Comparison of ENCODE assay signal across 28 mouse cellular contexts in genomic region chr3:95287541-95287940, GRCm38 (mm10). TPM values are rescaled to one million over a fixed set of nuclear protein-coding genes. Genes with fewer than 3 reads are reported as not detected.
A peak's percentile ranks its signal among the peaks of the same experiment; 100 is the strongest.
DNase-seq lines count a peak whose midpoint lies in the region; ATAC-seq lines count a peak whose summit lies in the region.
"Had no signal": no experiment of that assay in that cellular context is flagged by ENCODE, and none has a peak within 500 bp of the region (broad histone marks: within the 10 kb centered on the region; RNA-seq: fewer than 3 reads in every experiment).

No protein-coding gene starts in this region.

- ATAC-seq in megakaryocyte, adult 5-6 weeks (ENCODE audit: poor library complexity, severe bottlenecking) = no peak
- ATAC-seq: activated CD4-positive, CD25-positive, alpha-beta regulatory T cell, adult 4 months; CD4-positive, CD25-positive, alpha-beta regulatory T cell, adult 4 months; forebrain, embryonic 13.5 days; forebrain, embryonic 16.5 days had no signal

- peaks cover 73% of the 10 kb centered on the region for H3K79me2 ChIP-seq in macrophage (ENCODE audit: inconsistent target)

- H3K27me3 ChIP-seq in megakaryocyte, embryonic 14.5 days (replicated peaks) = no peaks in the 10 kb centered on the region
- H3K27me3 ChIP-seq: forebrain, embryonic 13.5 days; heart, embryonic 13.5 days; hindbrain, embryonic 12.5 days had no signal

- H3K4me1 ChIP-seq in megakaryocyte, embryonic 14.5 days = peaks cover 85% of the 10 kb centered on the region

- H3K27ac ChIP-seq in macrophage = peak overlapping the region; percentile 96
- H3K27ac ChIP-seq: forebrain, embryonic 10.5 days; forebrain, embryonic 13.5 days; heart, embryonic 10.5 days; heart, embryonic 13.5 days; hindbrain, embryonic 12.5 days had no signal

- no peaks in the 10 kb centered on the region for H3K9me3 ChIP-seq in megakaryocyte, embryonic 14.5 days
- H3K9me3 ChIP-seq: forebrain, embryonic 10.5 days; forebrain, embryonic 13.5 days; heart, embryonic 10.5 days; heart, embryonic 13.5 days; hindbrain, embryonic 12.5 days had no signal

- H3K4me3 ChIP-seq in megakaryocyte, embryonic 14.5 days (replicated peaks) = peak overlapping the region; percentile 19
- H3K4me3 ChIP-seq in macrophage (ENCODE audit: inconsistent target) = no peak overlapping the region
- H3K4me3 ChIP-seq: forebrain, embryonic 10.5 days; forebrain, embryonic 13.5 days; heart, adult 2 months; heart, embryonic 10.5 days; heart, embryonic 13.5 days; hindbrain, embryonic 12.5 days had no signal

- peak; percentile 49 for DNase-seq in kidney, postnatal 10 days
- DNase-seq in kidney, adult 9 months = no peak
- DNase-seq in kidney, postnatal 36 days = peak; percentile 45 to 55
- DNase-seq in kidney, adult 11 months = no peak
- DNase-seq in testis, postnatal 14 days (ENCODE audit: low spot score) = no peak
- DNase-seq: adrenal gland, adult 8-10 months; adrenal gland, postnatal 25 days; cerebellum, adult 18-20 months; cerebellum, adult 9-10 months; cerebellum, postnatal 14 days; gastrocnemius, postnatal 10 days; gastrocnemius, postnatal 36 days; heart, adult 2 months; heart, postnatal 14 days; heart, postnatal 4 days had no signal

- WGBS in macrophage (ENCODE audit: missing documents) = 100% methylated on average over 1 of the region's 3 CpGs

- peaks cover 88% of the 10 kb centered on the region for H3K36me3 ChIP-seq in megakaryocyte, embryonic 14.5 days (replicated peaks; ENCODE audit: low read length)
- peaks cover 34% of the 10 kb centered on the region for H3K36me3 ChIP-seq in macrophage (ENCODE audit: inconsistent target)

RNA-seq across cellular contexts. Expression of gene Prune1, which starts 5.7 kb away (rescaled TPM):
- polyA plus RNA-seq in megakaryocyte, embryonic 14.5 days (2012; ENCODE audit: insufficient read depth, low replicate concordance) = 5.2 and 6.0 TPM in 2 replicates
- 12.4 and 14.5 TPM in 2 replicates for total RNA-seq in megakaryocyte, adult 5-6 weeks (2015)
- total RNA-seq in megakaryocyte, adult 5-6 weeks (2017) = 7.8 and 10.2 TPM in 2 replicates
- total RNA-seq in macrophage (2018; cell fraction: chromatin; rRNA removed) = 10 to 100 TPM in 13 of 26 experiments, 1 to 10 TPM in 13; 2.4 to 36.5 (median 11.0) TPM
- total RNA-seq in macrophage (2018; cell fraction: cytosol; rRNA removed) = 10 to 100 TPM in 21 of 26 experiments, 1 to 10 TPM in 5; 8.0 to 27.4 (median 13.0) TPM
- 10 to 100 TPM in 16 of 26 experiments, 1 to 10 TPM in 10; 4.2 to 29.9 (median 11.3) TPM for total RNA-seq in macrophage (2018; cell fraction: nucleus; rRNA removed)
- 16.7 to 27.9 TPM (median 19.2 TPM) in 3 replicates for polyA plus RNA-seq in macrophage (2018)

RNA-seq across cellular contexts. Expression of gene Mindy1, which starts 6.4 kb away (rescaled TPM):
- polyA plus RNA-seq in megakaryocyte, embryonic 14.5 days (2012; ENCODE audit: insufficient read depth, low replicate concordance) = 517 and 1,363 TPM in 2 replicates
- total RNA-seq in megakaryocyte, adult 5-6 weeks (2015) = 49.5 and 55.2 TPM in 2 replicates
- total RNA-seq in megakaryocyte, adult 5-6 weeks (2017) = 44.0 and 54.1 TPM in 2 replicates
- 100 to 1,000 TPM in 11 of 26 experiments, 10 to 100 TPM in 15; 23.9 to 384 (median 82.5) TPM for total RNA-seq in macrophage (2018; cell fraction: chromatin; rRNA removed)
- 100 to 1,000 TPM in 10 of 26 experiments, 10 to 100 TPM in 16; 32.1 to 137 (median 68.6) TPM for total RNA-seq in macrophage (2018; cell fraction: cytosol; rRNA removed)
- total RNA-seq in macrophage (2018; cell fraction: nucleus; rRNA removed) = 100 to 1,000 TPM in 5 of 26 experiments, 10 to 100 TPM in 21; 27.8 to 201 (median 64.5) TPM
- 99.7 to 130 TPM (median 126 TPM) in 3 replicates for polyA plus RNA-seq in macrophage (2018)

RNA-seq across cellular contexts. Expression of gene Anxa9, which starts 19.4 kb away (rescaled TPM):
- 0.66 TPM in 1 of 2 replicates, not detected in the other for polyA plus RNA-seq in megakaryocyte, embryonic 14.5 days (2012; ENCODE audit: insufficient read depth, low replicate concordance)
- total RNA-seq in megakaryocyte, adult 5-6 weeks (2015) = 3.0 and 3.8 TPM in 2 replicates
- total RNA-seq in megakaryocyte, adult 5-6 weeks (2017) = 1.9 and 2.4 TPM in 2 replicates
- total RNA-seq in macrophage (2018; cell fraction: chromatin; rRNA removed) = 10 to 100 TPM in 25 of 26 experiments, 1 to 10 TPM in 1; 7.9 to 57.8 (median 37.8) TPM
- total RNA-seq in macrophage (2018; cell fraction: cytosol; rRNA removed) = 1 to 10 TPM; 2.9 to 6.7 (median 4.4) TPM
- total RNA-seq in macrophage (2018; cell fraction: nucleus; rRNA removed) = 10 to 100 TPM in 23 of 26 experiments, 1 to 10 TPM in 3; 6.4 to 43.8 (median 23.7) TPM
- 4.7 to 5.1 TPM (median 4.8 TPM) in 3 replicates for polyA plus RNA-seq in macrophage (2018)

RNA-seq across cellular contexts. Expression of gene Cers2, which starts 27.1 kb away (rescaled TPM):
- polyA plus RNA-seq in megakaryocyte, embryonic 14.5 days (2012; ENCODE audit: insufficient read depth, low replicate concordance) = 36.9 and 124 TPM in 2 replicates
- total RNA-seq in megakaryocyte, adult 5-6 weeks (2015) = 184 and 191 TPM in 2 replicates
- 86.0 and 107 TPM in 2 replicates for total RNA-seq in megakaryocyte, adult 5-6 weeks (2017)
- 100 to 1,000 TPM; 122 to 397 (median 242) TPM for total RNA-seq in macrophage (2018; cell fraction: chromatin; rRNA removed)
- total RNA-seq in macrophage (2018; cell fraction: cytosol; rRNA removed) = 100 to 1,000 TPM; 159 to 231 (median 184) TPM
- 100 to 1,000 TPM; 133 to 373 (median 198) TPM for total RNA-seq in macrophage (2018; cell fraction: nucleus; rRNA removed)
- 216 to 338 TPM (median 252 TPM) in 3 replicates for polyA plus RNA-seq in macrophage (2018)

RNA-seq across cellular contexts. Expression of gene Bnipl, which starts 36.5 kb away (rescaled TPM):
- polyA plus RNA-seq in megakaryocyte, embryonic 14.5 days (2012; ENCODE audit: insufficient read depth, low replicate concordance) = 0.30 TPM in 1 of 2 replicates, not detected in the other
- not detected in 2 replicates for total RNA-seq in megakaryocyte, adult 5-6 weeks (2015)
- total RNA-seq in megakaryocyte, adult 5-6 weeks (2017) = not detected in 2 replicates
- total RNA-seq in macrophage (2018; cell fraction: chromatin; rRNA removed) = 1 to 10 TPM in 9 of 26 experiments, under 1 TPM in 5, not detected in 12; 0.39 to 4.7 (median 1.5) TPM
- total RNA-seq in macrophage (2018; cell fraction: cytosol; rRNA removed) = under 1 TPM in 1 of 26 experiments, not detected in 25; 0.30 TPM
- total RNA-seq in macrophage (2018; cell fraction: nucleus; rRNA removed) = 1 to 10 TPM in 3 of 26 experiments, under 1 TPM in 5, not detected in 18; 0.34 to 2.4 (median 0.96) TPM
- not detected in 3 replicates for polyA plus RNA-seq in macrophage (2018)
- total RNA-seq: gastrocnemius, adult 18-20 months; gastrocnemius, postnatal 10 days; gastrocnemius, postnatal 36 days; granulocyte monocyte progenitor cell, adult 5-6 weeks; heart, adult 2 months; heart, postnatal 4 days had no signal
- polyA plus RNA-seq: activated CD4-positive, CD25-positive, alpha-beta regulatory T cell, adult 4 months; CD4-positive, CD25-positive, alpha-beta regulatory T cell, adult 4 months; forebrain, embryonic 13.5 days had no signal

Comparison
In these comparisons a context has a peak if more than half of its experiments do, and no peak if none do; other contexts are left out.
1. DNase-seq: peak in kidney, postnatal 10 days (single experiment) and kidney, postnatal 36 days (2 of 2); none in kidney, adult 9 months (single experiment), kidney, adult 11 months (single experiment) and testis, postnatal 14 days (single experiment).